Mouse (Mus musculus) myocyte (in vitro differentiated cells): Measurements from ENCODE around the gene Magix. TPM values are rescaled to one million over a fixed set of nuclear protein-coding genes. Genes with fewer than 3 reads are reported as not detected.

Experiments used
- H3K27me3 ChIP-seq: one replicate; pipeline ENCODE4 v1.6.1; 2011; ENCODE audit not compliant: control insufficient read depth, insufficient read depth, insufficient read length
- H3K36me3 ChIP-seq: one replicate; pipeline ENCODE4 v1.6.1; 2011; ENCODE audit not compliant: control insufficient read depth, insufficient read depth
- H3K4me2 ChIP-seq: one replicate; pipeline ENCODE4 v1.6.1; 2011; ENCODE audit warnings: low read depth, control low read depth
- H3K4me3 ChIP-seq: one replicate; pipeline ENCODE4 v1.5.1; 2011; ENCODE audit warnings: mild to moderate bottlenecking, control low read depth, moderate library complexity
- H3K79me2 ChIP-seq: one replicate; pipeline ENCODE4 v1.6.1; 2011; ENCODE audit not compliant: control insufficient read depth, insufficient read depth
- H3ac ChIP-seq: one replicate; pipeline ENCODE4 v1.6.1; 2011; ENCODE audit not compliant: control insufficient read depth, insufficient read length
- CEBPB ChIP-seq: IDR thresholded peaks from 2 replicates; pipeline ENCODE4 v1.6.1; 2011; ENCODE audit warnings: mild to moderate bottlenecking, moderate library complexity; ENCODE audit not compliant: poor library complexity, insufficient read depth, severe bottlenecking
- E2F4 ChIP-seq: IDR thresholded peaks from one replicate; pipeline ENCODE4 v1.6.1; 2011; ENCODE audit warnings: mild to moderate bottlenecking, control low read depth, moderate library complexity; ENCODE audit not compliant: insufficient read depth
- MAX ChIP-seq: IDR thresholded peaks from one replicate; pipeline ENCODE4 v1.6.1; 2011; ENCODE audit warnings: low read depth, mild to moderate bottlenecking, control low read depth
- MYOD1 ChIP-seq, 3 experiments: IDR thresholded peaks; one replicate each; pipeline ENCODE4 v1.6.1; 2011; ENCODE audit warnings: control low read depth in 2 of 3, low read depth in 2 of 3, mild to moderate bottlenecking in 2 of 3, moderate library complexity in 1 of 3; ENCODE audit not compliant: insufficient read length in 2 of 3, control insufficient read depth in 1 of 3
- MYOG ChIP-seq, 3 experiments: IDR thresholded peaks; one replicate each; pipeline ENCODE4 v1.6.1; 2011; ENCODE audit warnings: control low read depth in 2 of 3, low read depth in 2 of 3, mild to moderate bottlenecking in 2 of 3; ENCODE audit not compliant: insufficient read length in 2 of 3, control insufficient read depth in 1 of 3, insufficient read depth in 1 of 3
- POLR2A ChIP-seq: IDR thresholded peaks from one replicate; pipeline ENCODE4 v1.6.1; 2011; ENCODE audit warnings: low read depth, mild to moderate bottlenecking, control low read depth, moderate library complexity; ENCODE audit not compliant: insufficient read length
- POLR2AphosphoS2 ChIP-seq: IDR thresholded peaks from one replicate; pipeline ENCODE4 v1.6.1; 2011; ENCODE audit warnings: low read depth, control low read depth; ENCODE audit not compliant: insufficient read length
- REST ChIP-seq: IDR thresholded peaks from one replicate; pipeline ENCODE4 v1.6.1; 2011; ENCODE audit warnings: mild to moderate bottlenecking, control low read depth, moderate library complexity; ENCODE audit not compliant: insufficient read depth, insufficient read length
- SRF ChIP-seq: IDR thresholded peaks from one replicate; pipeline ENCODE4 v1.6.1; 2011; ENCODE audit warnings: low read depth; ENCODE audit not compliant: control insufficient read depth, insufficient read length
- TCF12 ChIP-seq: IDR thresholded peaks from one replicate; pipeline ENCODE4 v1.6.1; 2011; ENCODE audit warnings: mild to moderate bottlenecking, control low read depth; ENCODE audit not compliant: poor library complexity, insufficient read depth, severe bottlenecking
- TCF3 ChIP-seq: IDR thresholded peaks from one replicate; pipeline ENCODE4 v1.6.1; 2011; ENCODE audit warnings: low read depth, control low read depth; ENCODE audit not compliant: insufficient read length
- USF1 ChIP-seq: IDR thresholded peaks from one replicate; pipeline ENCODE4 v1.6.1; 2011; ENCODE audit warnings: low read depth, mild to moderate bottlenecking, control low read depth, moderate library complexity
- polyA plus RNA-seq: library from polyadenylated mRNA; unstranded; fragments of >200 nt; fragmentation: generic; extraction: Trizol; gene quantifications from one replicate; pipeline ENCODE4 v1.2.1, GENCODE M21; 2012; ENCODE audit warnings: missing spikeins

Magix gene
- polyA plus RNA-seq, 1 experiment: 0.05 TPM

DNA sequence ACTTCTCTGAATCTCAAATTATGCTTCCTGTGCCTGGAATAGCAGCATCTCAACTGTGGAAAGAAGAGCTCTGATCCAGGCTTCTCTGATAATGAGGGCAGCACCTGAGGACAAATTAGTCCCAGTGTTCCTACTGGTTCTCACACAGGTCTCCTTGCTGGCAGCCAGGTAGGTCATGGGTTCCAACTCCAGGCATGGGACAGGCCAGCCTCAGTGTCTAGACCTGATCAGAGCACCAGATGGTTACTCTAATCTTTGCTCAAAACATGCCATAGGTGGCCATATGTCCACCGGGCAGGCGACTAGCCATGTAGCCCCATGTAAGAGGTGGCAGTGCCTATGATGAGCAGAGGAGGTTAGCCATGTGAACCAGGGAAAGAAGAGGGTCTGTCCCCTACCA lies 7.3 kb upstream of the Magix start:
- H3K4me3 ChIP-seq: no peak overlapping the region
- H3K36me3 ChIP-seq: no peaks in the 10 kb centered on the region
- no peak for TF ChIP-seq USF1
- TF ChIP-seq MYOG (IDR thresholded peaks at IDR 0.05; ENCODE audit: control insufficient read depth in 1 of 3, insufficient read depth in 1 of 3, insufficient read length in 2 of 3, low read depth in 2 of 3): no peak
- TF ChIP-seq POLR2AphosphoS2: no peak
- no peak for TF ChIP-seq TCF3
- no peak for TF ChIP-seq MYOD1 (IDR thresholded peaks at IDR 0.05; ENCODE audit: control insufficient read depth in 1 of 3, insufficient read length in 2 of 3, low read depth in 2 of 3)
- H3K27me3 ChIP-seq: no peaks in the 10 kb centered on the region
- no peaks in the 10 kb centered on the region for H3K79me2 ChIP-seq
- H3K4me2 ChIP-seq: no peak overlapping the region
- no peak overlapping the region for H3ac ChIP-seq

DNA sequence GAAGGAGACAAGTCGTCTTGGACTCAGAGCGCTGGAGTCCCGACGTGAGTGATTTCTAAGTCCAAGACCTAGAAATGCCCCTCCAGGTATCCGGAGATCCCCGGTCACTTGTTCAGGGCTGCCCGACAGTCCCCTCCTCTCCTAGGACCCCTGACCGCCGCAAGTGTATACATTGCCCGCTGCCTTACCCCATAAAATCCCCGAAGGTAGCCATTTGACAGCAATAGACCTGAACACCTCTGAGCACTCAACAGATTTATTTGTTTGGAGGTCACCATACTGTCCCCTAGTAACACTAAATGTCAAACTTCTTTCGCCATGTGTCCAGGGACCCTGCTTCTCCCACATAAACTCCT lies 1.0 kb downstream of the Magix start:
- no peak overlapping the region for H3ac ChIP-seq
- no peaks in the 10 kb centered on the region for H3K36me3 ChIP-seq
- no peaks in the 10 kb centered on the region for H3K27me3 ChIP-seq
- TF ChIP-seq POLR2A (no peak), REST (no peak), USF1 (no peak), MYOD1 (IDR thresholded peaks at IDR 0.05; ENCODE audit: control insufficient read depth in 1 of 3, insufficient read length in 2 of 3, low read depth in 2 of 3) (no peak), MYOG (IDR thresholded peaks at IDR 0.05; ENCODE audit: control insufficient read depth in 1 of 3, insufficient read depth in 1 of 3, insufficient read length in 2 of 3, low read depth in 2 of 3) (no peak), TCF3 (no peak), MAX (no peak), E2F4 (no peak), POLR2AphosphoS2 (no peak), TCF12 (no peak), CEBPB (no peak), SRF (no peak)
- H3K79me2 ChIP-seq: no peaks in the 10 kb centered on the region
- H3K4me3 ChIP-seq: peak overlapping the region; percentile 5
- H3K4me2 ChIP-seq: peak overlapping the region; percentile 78

DNA sequence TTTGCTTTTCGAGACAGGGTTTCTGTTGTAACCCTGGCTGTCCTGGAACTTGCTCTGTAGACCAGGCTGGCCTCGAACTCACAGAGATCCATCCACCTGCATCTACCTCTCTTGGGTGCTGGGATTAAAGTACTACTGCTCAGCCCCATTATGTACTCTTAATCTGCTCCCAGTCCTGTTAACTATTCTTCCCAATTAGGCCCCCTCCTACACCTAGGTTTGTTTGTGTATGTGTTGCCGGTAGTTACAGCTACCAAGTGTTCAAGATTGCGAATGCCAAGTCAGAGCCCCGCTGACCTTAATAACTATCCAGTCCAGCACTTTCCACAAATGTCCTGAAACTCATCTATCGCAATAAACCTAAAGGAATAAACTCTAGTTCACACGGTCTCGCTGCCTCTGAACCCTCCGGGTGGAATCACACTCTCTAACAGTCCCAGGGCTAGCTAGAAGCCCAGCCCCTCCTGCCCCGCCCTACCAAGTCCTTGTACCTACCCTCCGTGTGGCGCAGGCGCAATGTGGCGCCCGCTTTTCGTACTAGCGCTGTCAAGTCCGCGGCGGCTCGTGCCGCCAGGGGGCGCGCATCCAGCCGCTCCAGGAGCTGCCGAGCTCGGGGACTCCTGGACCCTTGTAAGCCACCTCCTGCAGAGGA lies 1.5 kb downstream of the Magix start:
- Histone ChIP-seq H3K36me3 (no peaks in the 10 kb centered on the region), H3ac (no peak overlapping the region), H3K4me2 (peak overlapping the region; percentile 78), H3K79me2 (no peaks in the 10 kb centered on the region), H3K4me3 (peak overlapping the region; percentile 5), H3K27me3 (no peaks in the 10 kb centered on the region)
- no peak for TF ChIP-seq MYOG (IDR thresholded peaks at IDR 0.05; ENCODE audit: control insufficient read depth in 1 of 3, insufficient read depth in 1 of 3, insufficient read length in 2 of 3, low read depth in 2 of 3)
- no peak for TF ChIP-seq REST
- TF ChIP-seq MAX: no peak
- no peak for TF ChIP-seq USF1
- TF ChIP-seq MYOD1 (IDR thresholded peaks at IDR 0.05; ENCODE audit: control insufficient read depth in 1 of 3, insufficient read length in 2 of 3, low read depth in 2 of 3): no peak
- no peak for TF ChIP-seq E2F4
- TF ChIP-seq TCF12: no peak
- peak; percentile 57 for TF ChIP-seq POLR2AphosphoS2
- no peak for TF ChIP-seq TCF3

DNA sequence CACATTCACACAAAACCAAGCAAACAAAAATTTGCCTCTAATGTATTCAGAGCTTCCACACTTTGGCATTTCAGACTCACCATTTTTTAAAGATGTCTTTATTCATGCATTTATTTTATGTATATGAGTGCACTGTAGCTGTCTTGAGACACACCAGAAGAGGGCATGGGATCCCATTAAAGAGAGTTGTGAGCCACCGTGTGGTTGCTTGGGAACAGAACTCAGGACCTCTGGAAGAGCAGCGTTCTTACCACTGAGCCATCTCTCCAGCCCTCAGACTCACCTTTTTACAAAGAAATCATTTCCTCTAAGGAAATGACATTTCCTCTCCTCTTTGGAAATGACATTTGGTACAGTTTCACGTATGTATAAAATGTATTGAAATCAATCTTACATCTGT lies 2.1 kb downstream of the Magix start:
- Histone ChIP-seq H3K27me3 (no peaks in the 10 kb centered on the region), H3K4me2 (no peak overlapping the region), H3K79me2 (no peaks in the 10 kb centered on the region), H3K4me3 (peak overlapping the region; percentile 5), H3K36me3 (no peaks in the 10 kb centered on the region), H3ac (no peak overlapping the region)
- TF ChIP-seq POLR2AphosphoS2: no peak
- TF ChIP-seq CEBPB: no peak
- no peak for TF ChIP-seq TCF3
- TF ChIP-seq TCF12: no peak

DNA sequence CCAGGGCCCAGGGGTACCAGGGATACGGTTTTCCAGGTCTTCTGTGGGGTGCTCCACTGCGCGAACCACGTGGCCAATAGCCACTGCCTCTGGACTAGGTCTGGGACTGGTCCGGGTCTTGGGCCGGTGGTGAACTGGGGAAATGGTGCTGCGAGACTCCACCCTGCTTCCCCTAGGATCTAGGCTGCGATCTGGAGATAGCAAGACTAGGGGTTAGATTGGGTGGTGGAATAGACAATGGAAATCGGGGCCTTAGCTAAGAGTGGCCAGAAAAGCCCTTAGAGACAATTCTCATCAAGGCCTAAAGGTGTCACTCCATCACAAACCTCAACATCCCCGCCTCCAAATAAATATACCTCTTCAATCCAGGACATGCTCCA lies 6.1 kb downstream of the Magix start:
- H3K4me2 ChIP-seq: no peak overlapping the region
- H3K27me3 ChIP-seq: no peaks in the 10 kb centered on the region
- no peak overlapping the region for H3K4me3 ChIP-seq
- H3K79me2 ChIP-seq: peaks cover 11% of the 10 kb centered on the region
- no peaks in the 10 kb centered on the region for H3K36me3 ChIP-seq
- TF ChIP-seq REST (no peak), POLR2A (no peak)
- H3ac ChIP-seq: no peak overlapping the region
